Mouse (Mus musculus) intestine, embryonic 15.5 days (tissue): ENCODE data around the gene Tmem256. TPM values are rescaled to one million over a fixed set of nuclear protein-coding genes. Genes with fewer than 3 reads are reported as not detected.

ENCODE experiments used
- ATAC-seq: fragments of 200-750 bp; cut with Nextera tagmentation; 2 replicates; pipeline ENCODE4 v1.8.0; 2017; ENCODE audit warnings: moderate TSS enrichment, moderate library complexity
- H3K27ac ChIP-seq: fragments of 300-500 bp; sonication (generic); 2 replicates; pipeline ENCODE4 v1.5.1; 2015; ENCODE audit warnings: mild to moderate bottlenecking, inconsistent platforms
- H3K27me3 ChIP-seq: fragments of 300-500 bp; sonication (generic); replicated peaks from 2 replicates; pipeline ENCODE4 v1.6.1; 2015; ENCODE audit warnings: inconsistent platforms
- H3K36me3 ChIP-seq: fragments of 300-500 bp; sonication (generic); 2 replicates; pipeline ENCODE4 v1.6.1; 2015; ENCODE audit warnings: inconsistent platforms
- H3K4me1 ChIP-seq: fragments of 300-500 bp; sonication (generic); replicated peaks from 2 replicates; pipeline ENCODE4 v1.6.1; 2015; ENCODE audit warnings: inconsistent platforms
- H3K4me2 ChIP-seq: fragments of 300-500 bp; sonication (generic); replicated peaks from 2 replicates; pipeline ENCODE4 v1.6.1; 2015; ENCODE audit warnings: mild to moderate bottlenecking, inconsistent platforms
- H3K4me3 ChIP-seq: fragments of 300-500 bp; sonication (generic); replicated peaks from 2 replicates; pipeline ENCODE4 v1.5.1; 2015; ENCODE audit warnings: inconsistent platforms
- H3K9ac ChIP-seq: fragments of 300-500 bp; sonication (generic); 2 replicates; pipeline ENCODE4 v1.6.1; 2015; ENCODE audit warnings: inconsistent platforms
- H3K9me3 ChIP-seq: fragments of 300-500 bp; sonication (generic); 2 replicates; pipeline ENCODE4 v1.6.1; 2016; ENCODE audit warnings: inconsistent platforms
- WGBS: fragments of 180-500 bp; shearing (Covaris S2); methylation state at CpG from one replicate; pipeline ENCODE4 v1.1.7; 2015; 5-methylcytosine and 5-hydroxymethylcytosine counted together
- polyA plus RNA-seq: library from polyadenylated mRNA; unstranded; fragments of >200 nt; fragmentation: Nextera tagmentation; extraction: Ambion mirVana; gene quantifications from 2 replicates; pipeline ENCODE4 v1.2.1, GENCODE M21; 2015

The Tmem256 gene
- 442 and 459 TPM in 2 replicates for polyA plus RNA-seq

GRCm38 (mm10) chr11:69837952-69838713 is at the start of gene Tmem256:
TSS of gene Tmem256 (plus strand) at chr11:69838514.
- Histone ChIP-seq H3K4me1 (peaks cover 37% of the 10 kb centered on the region), H3K4me3 (peak within 1 kb of the TSS; percentile 71), H3K4me2 (peak within 1 kb of the TSS; percentile 92), H3K27me3 (no peaks in the 10 kb centered on the region), H3K9me3 (no peaks in the 10 kb centered on the region), H3K9ac (peak within 1 kb of the TSS; percentile 72), H3K36me3 (no peaks in the 10 kb centered on the region), H3K27ac (peak within 1 kb of the TSS; percentile 87)
- ATAC-seq, result peak; percentile 93
- under 1% methylated on average over 34 of the region's 34 CpGs for WGBS

- H3K27ac ChIP-seq, result no peak overlapping the region
- 55% methylated on average over 5 of the region's 5 CpGs for WGBS
- no peak overlapping the region for H3K4me3 ChIP-seq
- H3K27me3 ChIP-seq, result no peaks in the 10 kb centered on the region
- H3K36me3 ChIP-seq, result no peaks in the 10 kb centered on the region
- H3K4me2 ChIP-seq, result no peak overlapping the region
- no peak for ATAC-seq
- no peaks in the 10 kb centered on the region for H3K9me3 ChIP-seq
- H3K4me1 ChIP-seq, result no peaks in the 10 kb centered on the region; the same call in 1 of the 2 replicates
- no peak overlapping the region for H3K9ac ChIP-seq
Measured at GRCm38 (mm10) chr11:69789431-69789830, 48.9 kb upstream of the Tmem256 start.

GRCm38 (mm10) chr11:69791420-69791819 is 46.9 kb upstream of the Tmem256 start:
- Histone ChIP-seq H3K27ac (no peak overlapping the region), H3K36me3 (no peaks in the 10 kb centered on the region), H3K4me1 (no peaks in the 10 kb centered on the region; the same call in 1 of the 2 replicates), H3K4me3 (no peak overlapping the region), H3K4me2 (no peak overlapping the region), H3K9me3 (no peaks in the 10 kb centered on the region), H3K9ac (no peak overlapping the region), H3K27me3 (no peaks in the 10 kb centered on the region)
- ATAC-seq, result no peak
- 73% methylated on average over 5 of the region's 5 CpGs for WGBS

GRCm38 (mm10) chr11:69793429-69793828 is 44.9 kb upstream of the Tmem256 start:
- no peaks in the 10 kb centered on the region for H3K36me3 ChIP-seq
- H3K27me3 ChIP-seq, result no peaks in the 10 kb centered on the region
- no peak overlapping the region for H3K9ac ChIP-seq
- no peaks in the 10 kb centered on the region for H3K9me3 ChIP-seq
- H3K4me3 ChIP-seq, result no peak overlapping the region
- H3K27ac ChIP-seq, result no peak overlapping the region
- ATAC-seq, result no peak
- H3K4me2 ChIP-seq, result no peak overlapping the region
- H3K4me1 ChIP-seq, result no peaks in the 10 kb centered on the region; the same call in 1 of the 2 replicates
- 69% methylated on average over 5 of the region's 5 CpGs for WGBS

GRCm38 (mm10) chr11:69795168-69795982 is 42.9 kb upstream of the Tmem256 start, which contains the start of gene Chrnb1:
TSS of gene Chrnb1 (minus strand) at chr11:69795943.
- peak; percentile 99 for ATAC-seq
- Histone ChIP-seq H3K36me3 (no peaks in the 10 kb centered on the region), H3K27ac (no peak within 1 kb of the TSS), H3K4me1 (peaks cover 12% of the 10 kb centered on the region), H3K4me2 (peak within 1 kb of the TSS; percentile 92), H3K4me3 (peak within 1 kb of the TSS; percentile 44), H3K27me3 (no peaks in the 10 kb centered on the region), H3K9me3 (no peaks in the 10 kb centered on the region), H3K9ac (peak within 1 kb of the TSS; percentile 34)
- WGBS, result 1% methylated on average over 52 of the region's 52 CpGs

- no peak for ATAC-seq
- Histone ChIP-seq H3K36me3 (no peaks in the 10 kb centered on the region), H3K27me3 (no peaks in the 10 kb centered on the region; the same call in 1 of the 2 replicates), H3K4me3 (peak overlapping the region; percentile 44), H3K4me2 (peak overlapping the region; percentile 92), H3K9ac (no peak overlapping the region; the same call in 1 of the 2 replicates), H3K27ac (no peak overlapping the region), H3K4me1 (peaks cover 18% of the 10 kb centered on the region), H3K9me3 (no peaks in the 10 kb centered on the region)
- WGBS, result 5% methylated on average over 13 of the region's 13 CpGs
Measured at GRCm38 (mm10) chr11:69795983-69796435, 42.3 kb upstream of the Tmem256 start.

- ATAC-seq, result no peak
- no peaks in the 10 kb centered on the region for H3K9me3 ChIP-seq
- no peaks in the 10 kb centered on the region for H3K36me3 ChIP-seq
- no peak overlapping the region for H3K9ac ChIP-seq
- no peak overlapping the region for H3K4me2 ChIP-seq
- no peak overlapping the region for H3K4me3 ChIP-seq
- H3K4me1 ChIP-seq, result peaks cover 36% of the 10 kb centered on the region
- H3K27ac ChIP-seq, result no peak overlapping the region
- 80% methylated on average over 7 of the region's 7 CpGs for WGBS
- H3K27me3 ChIP-seq, result no peaks in the 10 kb centered on the region; the same call in 1 of the 2 replicates
Measured at GRCm38 (mm10) chr11:69797924-69798323, 40.4 kb upstream of the Tmem256 start.

- ATAC-seq, result no peak
- no peak overlapping the region for H3K27ac ChIP-seq
- 33% methylated on average over 12 of the region's 12 CpGs for WGBS
- peaks cover 52% of the 10 kb centered on the region for H3K4me1 ChIP-seq
- H3K9me3 ChIP-seq, result no peaks in the 10 kb centered on the region
- no peaks in the 10 kb centered on the region for H3K36me3 ChIP-seq
- peak overlapping the region; percentile 98 for H3K4me2 ChIP-seq
- H3K4me3 ChIP-seq, result peak overlapping the region; percentile 51; the same call in 1 of the 2 replicates
- H3K9ac ChIP-seq, result no peak overlapping the region
- H3K27me3 ChIP-seq, result peaks cover 2% of the 10 kb centered on the region; the same call in 1 of the 2 replicates
Measured at GRCm38 (mm10) chr11:69799394-69800137, 38.7 kb upstream of the Tmem256 start.

GRCm38 (mm10) chr11:69800138-69800391 is 38.2 kb upstream of the Tmem256 start:
- no peak for ATAC-seq
- H3K27ac ChIP-seq, result peak overlapping the region; percentile 64; the same call in 1 of the 2 replicates
- H3K4me3 ChIP-seq, result peak overlapping the region; percentile 51
- H3K4me2 ChIP-seq, result peak overlapping the region; percentile 98
- 6% methylated on average over 11 of the region's 11 CpGs for WGBS
- H3K4me1 ChIP-seq, result peaks cover 57% of the 10 kb centered on the region
- peaks cover 6% of the 10 kb centered on the region; the same call in 1 of the 2 replicates for H3K27me3 ChIP-seq
- H3K9ac ChIP-seq, result peak overlapping the region; percentile 54
- no peaks in the 10 kb centered on the region for H3K9me3 ChIP-seq
- no peaks in the 10 kb centered on the region for H3K36me3 ChIP-seq

GRCm38 (mm10) chr11:69800392-69801197 is 37.7 kb upstream of the Tmem256 start:
- H3K27me3 ChIP-seq, result peaks cover 7% of the 10 kb centered on the region; the same call in 1 of the 2 replicates
- peak overlapping the region; percentile 64 for H3K27ac ChIP-seq
- H3K4me1 ChIP-seq, result peaks cover 58% of the 10 kb centered on the region
- H3K4me2 ChIP-seq, result peak overlapping the region; percentile 98
- H3K36me3 ChIP-seq, result no peaks in the 10 kb centered on the region
- no peaks in the 10 kb centered on the region for H3K9me3 ChIP-seq
- H3K4me3 ChIP-seq, result peak overlapping the region; percentile 51
- ATAC-seq, result peak; percentile 5
- H3K9ac ChIP-seq, result peak overlapping the region; percentile 54
- WGBS, result 2% methylated on average over 36 of the region's 36 CpGs

- Histone ChIP-seq H3K9ac (peak within 1 kb of the TSS; percentile 64), H3K36me3 (no peaks in the 10 kb centered on the region), H3K27ac (peak within 1 kb of the TSS; percentile 64), H3K4me3 (peak within 1 kb of the TSS; percentile 51), H3K4me1 (peaks cover 58% of the 10 kb centered on the region), H3K27me3 (peaks cover 7% of the 10 kb centered on the region; the same call in 1 of the 2 replicates), H3K9me3 (no peaks in the 10 kb centered on the region), H3K4me2 (peak within 1 kb of the TSS; percentile 98)
- ATAC-seq, result no peak
- under 1% methylated on average over 33 of the region's 33 CpGs for WGBS
Measured at GRCm38 (mm10) chr11:69801379-69801977, 36.8 kb upstream of the Tmem256 start, which contains the start of gene Fgf11. TSS of gene Fgf11 (minus strand) at chr11:69801857.
